Mouse (Mus musculus) hindbrain, postnatal 0 days (tissue): ENCODE measurements at regions not wholly inside any gene's neighbourhood (a gene's known extent, or its start where the extent isn't known, plus 50 kb on each side); places are given as distances from the start of the nearest gene placed in this dataset.

Experiments
- ATAC-seq: fragments of 200-750 bp; cut with Nextera tagmentation; 2 replicates; pipeline ENCODE4 v1.8.0; 2017; ENCODE audit warnings: mild to moderate bottlenecking, moderate TSS enrichment, moderate library complexity
- DNase-seq: peaks from one replicate; pipeline ENCODE4 v3.0.0-alpha.2; 2015; ENCODE audit warnings: low spot score
- H3K27ac ChIP-seq: fragments of 300-500 bp; sonication (generic); 2 replicates; pipeline ENCODE4 v1.5.1; 2014; ENCODE audit warnings: mild to moderate bottlenecking
- H3K27me3 ChIP-seq: fragments of 300-500 bp; sonication (generic); 2 replicates; pipeline ENCODE4 v1.6.1; 2014; ENCODE audit warnings: low read length, mixed read lengths; ENCODE audit not compliant: insufficient read depth
- H3K36me3 ChIP-seq: fragments of 300-500 bp; sonication (generic); 2 replicates; pipeline ENCODE4 v1.6.1; 2014; ENCODE audit warnings: low read length, mixed read lengths; ENCODE audit not compliant: insufficient read depth
- H3K4me1 ChIP-seq: fragments of 300-500 bp; sonication (generic); 2 replicates; pipeline ENCODE4 v1.6.1; 2014; ENCODE audit warnings: antibody characterized with exemption, low read length, mixed read lengths; ENCODE audit not compliant: insufficient read depth
- H3K4me2 ChIP-seq: fragments of 300-500 bp; sonication (generic); 2 replicates; pipeline ENCODE4 v1.6.1; 2014; ENCODE audit warnings: low read depth, mild to moderate bottlenecking, low read length, moderate library complexity, mixed read lengths
- H3K4me3 ChIP-seq: fragments of 300-500 bp; sonication (generic); 2 replicates; pipeline ENCODE4 v1.5.1; 2014; ENCODE audit warnings: low read length
- H3K9ac ChIP-seq: fragments of 300-500 bp; sonication (generic); replicated peaks from 2 replicates; pipeline ENCODE4 v1.6.1; 2014; ENCODE audit warnings: mild to moderate bottlenecking, low read length, moderate library complexity, mixed read lengths
- H3K9me3 ChIP-seq: fragments of 300-500 bp; sonication (generic); 2 replicates; pipeline ENCODE4 v1.6.1; 2016; ENCODE audit warnings: low read length, mixed read lengths
- CTCF ChIP-seq: IDR thresholded peaks from 2 replicates; pipeline ENCODE4 v1.5.1; 2016; ENCODE audit warnings: antibody characterized with exemption, control low read depth, low read depth
- WGBS: fragments of 180-500 bp; shearing (Covaris S2); extraction: QIAGEN DNeasy Blood & Tissue Kit; methylation state at CpG from one replicate; pipeline ENCODE4 v1.1.7; 2014; 5-methylcytosine and 5-hydroxymethylcytosine counted together

- H3K36me3 ChIP-seq: no peaks in the 10 kb centered on the region
- no peak for ATAC-seq
- H3K4me1 ChIP-seq: no peaks in the 10 kb centered on the region
- no peak overlapping the region for H3K4me3 ChIP-seq
- DNase-seq: no peak
- no peaks in the 10 kb centered on the region for H3K9me3 ChIP-seq
- H3K9ac ChIP-seq: no peak overlapping the region
- H3K4me2 ChIP-seq: no peak overlapping the region
- no peak for TF ChIP-seq CTCF
- H3K27ac ChIP-seq: no peak overlapping the region
- 52% methylated on average over 6 of the region's 6 CpGs for WGBS
- H3K27me3 ChIP-seq: no peaks in the 10 kb centered on the region
Measured at GRCm38 (mm10) chr2:115070123-115070522, 415.4 kb upstream of the Dph6 start.

GRCm38 (mm10) chr2:115070666-115071065, 415.9 kb upstream of the Dph6 start:
- Histone ChIP-seq H3K27me3 (no peaks in the 10 kb centered on the region), H3K9ac (no peak overlapping the region), H3K36me3 (no peaks in the 10 kb centered on the region), H3K4me2 (no peak overlapping the region), H3K27ac (no peak overlapping the region), H3K4me1 (no peaks in the 10 kb centered on the region), H3K4me3 (no peak overlapping the region), H3K9me3 (no peaks in the 10 kb centered on the region)
- ATAC-seq (no peak), DNase-seq (no peak)
- TF ChIP-seq CTCF: no peak
- 79% methylated on average over 3 of the region's 3 CpGs for WGBS

- DNase-seq (no peak), ATAC-seq (no peak)
- no peaks in the 10 kb centered on the region for H3K4me1 ChIP-seq
- no peak overlapping the region for H3K4me3 ChIP-seq
- H3K36me3 ChIP-seq: no peaks in the 10 kb centered on the region
- H3K4me2 ChIP-seq: no peak overlapping the region
- no peak overlapping the region for H3K27ac ChIP-seq
- 89% methylated on average over 11 of the region's 11 CpGs for WGBS
- no peak for TF ChIP-seq CTCF
- no peaks in the 10 kb centered on the region for H3K27me3 ChIP-seq
- no peaks in the 10 kb centered on the region for H3K9me3 ChIP-seq
- no peak overlapping the region for H3K9ac ChIP-seq
Measured at GRCm38 (mm10) chr2:115081563-115082291, 427.0 kb upstream of the Dph6 start.

- Histone ChIP-seq H3K9me3 (no peaks in the 10 kb centered on the region), H3K9ac (no peak overlapping the region), H3K27me3 (no peaks in the 10 kb centered on the region), H3K27ac (no peak overlapping the region), H3K4me3 (no peak overlapping the region), H3K4me2 (no peak overlapping the region), H3K36me3 (no peaks in the 10 kb centered on the region), H3K4me1 (no peaks in the 10 kb centered on the region)
- ATAC-seq: no peak
- WGBS: 71% methylated on average over 6 of the region's 6 CpGs
- DNase-seq: no peak
- no peak for TF ChIP-seq CTCF
Measured at GRCm38 (mm10) chr2:115082292-115082809, 427.6 kb upstream of the Dph6 start.

GRCm38 (mm10) chr2:115088421-115089120, 433.8 kb upstream of the Dph6 start:
- no peaks in the 10 kb centered on the region for H3K36me3 ChIP-seq
- TF ChIP-seq CTCF: no peak
- ATAC-seq (no peak), DNase-seq (no peak)
- no peaks in the 10 kb centered on the region for H3K4me1 ChIP-seq
- no peak overlapping the region for H3K9ac ChIP-seq
- no peaks in the 10 kb centered on the region for H3K9me3 ChIP-seq
- no peak overlapping the region for H3K4me2 ChIP-seq
- no peaks in the 10 kb centered on the region for H3K27me3 ChIP-seq
- no peak overlapping the region for H3K27ac ChIP-seq
- H3K4me3 ChIP-seq: no peak overlapping the region
- 71% methylated on average over 4 of the region's 4 CpGs for WGBS

GRCm38 (mm10) chr2:115090430-115091175, 435.8 kb upstream of the Dph6 start:
- H3K36me3 ChIP-seq: no peaks in the 10 kb centered on the region
- H3K27me3 ChIP-seq: no peaks in the 10 kb centered on the region
- ATAC-seq (no peak), DNase-seq (no peak)
- H3K9me3 ChIP-seq: no peaks in the 10 kb centered on the region
- TF ChIP-seq CTCF: no peak
- WGBS: 66% methylated on average over 12 of the region's 12 CpGs
- H3K9ac ChIP-seq: no peak overlapping the region
- no peak overlapping the region for H3K4me3 ChIP-seq
- H3K4me1 ChIP-seq: no peaks in the 10 kb centered on the region
- H3K4me2 ChIP-seq: no peak overlapping the region
- H3K27ac ChIP-seq: no peak overlapping the region
